Mouse (Mus musculus): ENCODE results near the gene Hcn1. TPM values are rescaled to one million over a fixed set of nuclear protein-coding genes. Genes with fewer than 3 reads are reported as not detected.

Gene Hcn1
- polyA plus RNA-seq, 2 experiments from 2014 or later: 0.03 TPM; not detected in 1

- ATAC-seq: no peak
These were observed 426.5 kb downstream of the Hcn1 start for GRCm38 (mm10) chr13:118028662-118029061.

- no peak for ATAC-seq
These were observed 427.5 kb downstream of the Hcn1 start for GRCm38 (mm10) chr13:118029579-118029978.

GRCm38 (mm10) chr13:118035598-118035997, 433.5 kb downstream of the Hcn1 start:
- ATAC-seq: no peak
